Mouse (Mus musculus) ovary, adult 18-20 months (tissue): ENCODE measurements at regions not wholly inside any gene's neighbourhood (a gene's known extent, or its start where the extent isn't known, plus 50 kb on each side); places are given as distances from the start of the nearest gene placed in this dataset.

Experiments used
- DNase-seq: peaks from one replicate; pipeline ENCODE4 v3.0.0; 2022; ENCODE audit warnings: low spot score, mixed read lengths

DNA sequence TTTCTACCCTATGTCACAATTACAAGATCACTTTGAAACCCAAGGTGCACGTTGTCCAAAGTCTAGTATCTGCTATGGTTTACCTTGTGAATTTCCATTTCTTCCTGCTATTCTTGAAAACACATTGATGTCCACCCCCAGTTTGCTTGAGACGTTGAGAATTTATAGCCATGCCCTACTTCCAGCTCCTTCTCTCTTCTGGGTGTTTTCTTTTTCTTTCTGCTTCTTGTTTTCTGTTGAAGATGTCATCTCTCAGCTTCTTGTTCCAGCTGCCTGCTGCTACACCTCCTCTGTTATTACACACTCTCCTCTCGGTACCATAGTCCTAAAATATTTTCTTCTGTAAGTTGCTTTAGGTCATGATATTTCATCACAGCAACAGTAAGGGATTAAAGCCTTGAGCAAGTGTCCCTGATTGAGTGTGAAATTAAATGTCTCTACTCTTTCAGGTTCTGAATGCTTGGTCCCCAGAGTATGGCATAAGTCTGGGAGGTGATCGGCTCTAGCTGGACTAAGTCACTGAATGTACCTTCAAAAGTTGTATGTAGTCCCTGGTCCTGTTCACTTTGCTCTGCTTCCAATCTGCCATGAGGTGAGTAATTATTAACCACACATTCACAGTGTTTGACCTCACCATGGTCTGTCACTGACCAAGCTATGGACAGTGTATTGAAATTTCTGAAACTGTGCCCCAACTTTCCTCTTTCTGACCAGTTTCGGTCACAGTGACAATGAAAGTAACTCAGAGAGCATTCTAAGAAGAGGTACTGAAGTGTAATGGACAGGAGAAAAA lies 718.1 kb downstream of the Epm2a start:
- no peak for DNase-seq

DNA sequence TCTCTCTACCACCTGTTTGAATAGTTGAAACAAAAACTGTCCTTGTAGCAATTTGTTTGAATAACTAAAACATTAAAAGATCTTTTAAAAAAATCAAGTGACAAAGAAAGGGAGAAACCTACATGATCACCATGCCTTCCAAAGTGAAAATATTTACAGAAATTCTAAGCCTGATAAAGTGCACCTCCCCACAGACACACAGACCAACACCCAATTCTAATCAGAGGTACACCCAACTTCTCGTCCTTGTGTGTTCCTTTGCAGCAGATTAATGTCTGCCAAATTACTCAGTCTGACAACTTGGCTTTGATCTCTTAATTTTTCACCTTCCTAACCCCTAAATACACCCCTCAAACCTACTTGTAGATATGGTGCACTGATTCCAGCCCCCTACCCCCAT lies 719.1 kb downstream of the Epm2a start:
- DNase-seq: no peak

DNA sequence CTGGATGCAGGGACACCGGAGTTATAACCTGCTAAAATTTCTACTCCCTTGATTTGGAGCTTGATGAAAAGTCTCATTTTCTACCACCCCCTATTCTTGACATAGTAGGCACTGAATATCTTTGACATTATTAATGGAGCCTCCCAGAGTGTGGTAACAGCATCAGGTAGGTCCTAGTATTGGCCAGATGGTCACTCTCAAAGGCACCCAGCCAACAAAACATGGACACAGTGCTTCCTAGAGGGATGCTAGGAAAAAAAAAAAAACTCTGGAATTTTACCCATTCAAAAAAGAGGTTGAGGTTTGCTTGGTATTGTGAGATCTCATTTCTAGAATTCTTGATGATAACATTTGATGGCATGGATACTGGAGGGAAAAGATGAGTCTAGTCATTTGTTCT lies 740.8 kb downstream of the Epm2a start:
- DNase-seq: no peak

DNA sequence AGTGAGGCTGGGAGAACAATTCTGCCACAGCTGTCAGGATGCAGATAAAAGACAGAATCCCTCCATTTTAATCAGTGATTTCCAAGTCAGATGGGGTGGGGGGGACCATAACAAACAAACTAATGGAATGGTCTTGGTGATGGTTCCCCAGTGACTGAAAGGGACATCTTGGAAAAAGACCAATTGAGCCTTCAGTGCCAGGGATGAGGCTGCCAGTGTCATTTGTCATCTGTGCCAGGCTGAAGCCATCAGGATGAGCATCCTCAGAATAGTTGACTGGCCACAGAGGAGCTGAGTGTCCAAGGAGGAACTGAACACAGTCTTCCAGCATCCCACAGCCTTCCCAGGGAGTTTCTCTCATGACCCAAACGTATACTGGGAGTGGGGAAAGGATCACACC lies 749.3 kb downstream of the Epm2a start:
- DNase-seq: no peak

DNA sequence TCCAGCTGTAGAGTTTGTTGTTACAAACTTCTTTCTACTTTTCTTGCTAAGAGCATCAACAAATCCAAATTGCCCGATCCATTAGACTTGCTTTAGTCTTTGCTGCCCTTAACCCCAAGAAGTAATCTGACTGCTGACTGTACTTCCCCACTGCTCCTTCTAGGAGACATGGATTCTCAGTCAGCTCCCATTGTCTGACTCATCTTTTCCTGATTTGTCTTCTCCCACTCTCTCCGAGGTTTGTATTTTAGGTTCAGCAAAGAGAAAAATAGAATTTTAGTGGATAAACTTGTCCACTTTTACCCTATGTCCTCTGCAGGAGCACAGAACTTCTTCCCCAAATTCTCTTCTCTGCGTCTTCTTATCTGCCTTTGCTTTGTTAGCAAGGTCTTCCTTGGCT lies 753.5 kb downstream of the Epm2a start:
- no peak for DNase-seq

DNA sequence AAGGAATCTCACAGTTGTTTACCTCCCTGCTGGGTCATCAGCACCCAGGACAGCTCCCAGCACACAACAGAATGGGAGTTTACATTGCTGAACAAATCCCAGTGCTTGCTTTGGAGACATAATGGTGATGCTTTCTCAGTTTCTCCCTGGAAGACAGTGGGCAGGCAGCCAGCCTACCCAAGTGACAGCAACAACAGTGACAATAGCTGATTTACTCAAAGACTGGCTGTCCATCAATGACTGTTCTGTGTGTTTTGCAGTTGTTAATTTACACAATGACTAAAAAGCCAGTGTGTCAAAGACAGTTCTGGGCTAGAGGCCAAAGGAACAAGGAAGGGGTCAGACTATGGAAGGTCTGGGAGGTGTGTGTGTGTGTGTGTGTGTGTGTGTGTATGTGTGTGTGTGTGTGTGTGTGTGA lies 762.2 kb downstream of the Utrn start:
- DNase-seq: no peak

DNA sequence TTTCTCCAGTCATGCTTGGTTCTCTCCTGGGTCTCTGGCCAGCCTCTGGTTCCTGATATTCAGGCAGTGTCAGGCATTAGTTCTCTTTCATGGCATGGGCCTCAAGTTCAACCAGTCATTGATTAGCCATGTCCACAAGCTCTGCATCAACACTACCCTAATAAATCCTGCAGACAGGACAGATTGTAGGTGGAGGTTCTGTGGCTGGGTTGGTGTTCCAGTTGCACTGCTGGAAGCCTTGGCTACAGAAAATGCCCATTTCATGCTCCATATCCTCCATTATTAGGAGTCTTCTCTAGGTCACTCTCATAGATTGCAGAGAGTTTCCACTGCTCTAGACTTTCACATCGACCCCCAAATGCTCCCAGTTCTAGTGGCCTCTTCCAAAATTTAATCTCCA lies 757.4 kb downstream of the Utrn start:
- DNase-seq: no peak

DNA sequence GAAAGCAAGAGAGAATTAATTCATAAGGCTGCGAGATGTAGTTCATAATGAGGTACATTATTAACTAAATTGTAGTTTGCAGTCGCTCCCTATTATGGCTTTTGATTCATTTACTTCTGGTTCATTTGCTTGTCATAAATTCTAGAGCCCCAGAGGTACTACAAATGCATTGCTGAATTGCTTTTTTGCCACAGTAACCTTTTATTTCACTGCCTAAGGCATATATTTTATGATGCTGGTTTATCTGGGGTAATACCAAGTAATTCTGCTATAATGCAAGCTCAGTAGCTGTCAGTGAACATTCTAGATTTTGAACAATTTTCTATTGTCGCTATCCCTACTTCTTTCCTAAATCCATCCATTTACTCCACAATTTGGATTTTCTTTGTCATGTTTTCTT lies 753.4 kb downstream of the Utrn start:
- DNase-seq: no peak

DNA sequence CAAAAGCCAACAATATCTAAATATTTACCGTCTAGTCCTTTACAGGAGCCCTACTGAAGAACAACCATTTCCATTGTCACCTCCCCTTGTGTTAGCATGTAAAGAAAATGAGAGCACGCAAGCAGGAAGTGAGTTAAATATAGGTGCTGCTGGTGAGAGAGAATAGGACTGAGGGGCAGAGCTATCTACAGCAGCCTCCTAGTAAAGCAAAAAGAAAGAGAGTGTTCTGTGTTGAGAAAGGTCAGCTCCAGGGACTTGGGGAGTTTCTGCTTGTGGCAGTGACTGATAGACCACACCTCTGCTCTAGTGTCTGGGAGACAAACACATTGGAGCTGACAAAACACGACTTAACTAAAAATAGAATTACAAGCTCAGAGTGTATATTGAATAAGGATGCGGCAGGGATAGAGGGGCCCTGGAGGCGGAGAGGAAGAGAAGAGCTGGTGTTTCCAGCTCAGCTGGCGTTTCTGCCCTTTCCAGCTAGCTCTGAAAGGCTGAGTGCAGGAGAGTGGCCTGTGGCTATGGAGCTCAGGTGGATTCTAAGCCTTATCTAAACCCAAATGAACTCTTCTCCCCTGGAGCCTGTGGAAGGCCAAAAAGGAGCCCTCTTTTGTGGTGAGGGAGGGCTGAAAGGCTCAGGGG lies 752.4 kb downstream of the Utrn start:
- no peak for DNase-seq

DNA sequence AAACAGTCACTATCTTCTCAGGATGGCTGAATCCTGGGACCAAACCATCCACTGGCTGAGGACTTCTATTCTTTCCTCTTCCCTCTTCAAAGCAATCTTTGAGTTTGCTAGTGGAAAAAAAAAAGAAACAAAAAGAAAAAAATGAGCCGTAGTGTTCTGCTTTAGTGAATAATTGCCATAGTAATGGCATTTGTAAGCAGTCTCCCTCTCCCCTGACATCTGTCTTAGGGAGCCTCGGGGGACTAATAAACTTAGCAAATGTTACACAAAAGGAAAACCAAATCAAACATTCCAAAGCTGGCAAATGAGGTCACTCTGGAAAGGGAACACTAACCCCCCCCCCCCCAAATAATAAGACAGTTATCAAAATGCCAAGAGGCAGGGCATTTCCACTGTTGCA lies 744.9 kb downstream of the Utrn start:
- no peak for DNase-seq

DNA sequence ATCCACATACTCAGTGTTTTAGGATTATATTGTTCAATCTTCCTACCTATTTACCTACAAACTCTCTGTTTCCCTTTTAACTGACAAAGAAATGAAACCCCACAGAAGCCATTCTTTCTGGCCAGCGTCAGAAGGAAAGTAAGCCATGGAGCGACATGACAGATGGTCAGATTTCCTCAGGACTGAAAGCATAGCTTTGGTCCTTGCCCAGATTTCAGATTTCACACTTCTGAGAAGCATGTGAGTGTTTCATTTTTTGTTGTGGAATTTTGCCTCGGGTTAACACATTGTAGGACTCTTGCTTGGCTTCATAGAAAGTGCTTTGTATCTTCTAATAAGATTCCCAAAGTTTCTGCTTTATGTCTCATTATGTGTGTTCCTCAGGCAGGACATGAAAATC lies 739.7 kb downstream of the Utrn start:
- DNase-seq: no peak

DNA sequence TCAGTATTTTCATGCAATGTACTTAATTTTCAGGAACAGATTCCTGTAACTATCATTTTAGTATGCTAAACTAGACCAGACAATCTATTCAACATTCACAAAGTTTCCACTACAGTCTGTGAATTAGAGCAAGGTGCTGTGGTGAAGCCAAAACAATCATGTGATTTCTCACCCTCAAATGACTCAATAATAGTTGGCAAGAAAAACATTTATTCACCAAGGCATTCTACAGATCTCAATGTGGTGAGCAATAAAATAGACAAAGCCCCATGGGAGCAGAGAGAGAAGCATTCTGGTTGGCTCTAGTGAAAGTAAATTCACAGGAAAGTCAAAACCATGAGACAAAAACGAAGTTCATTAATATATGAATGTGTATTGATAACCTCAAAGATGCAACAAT lies 724.5 kb downstream of the Utrn start:
- no peak for DNase-seq

DNA sequence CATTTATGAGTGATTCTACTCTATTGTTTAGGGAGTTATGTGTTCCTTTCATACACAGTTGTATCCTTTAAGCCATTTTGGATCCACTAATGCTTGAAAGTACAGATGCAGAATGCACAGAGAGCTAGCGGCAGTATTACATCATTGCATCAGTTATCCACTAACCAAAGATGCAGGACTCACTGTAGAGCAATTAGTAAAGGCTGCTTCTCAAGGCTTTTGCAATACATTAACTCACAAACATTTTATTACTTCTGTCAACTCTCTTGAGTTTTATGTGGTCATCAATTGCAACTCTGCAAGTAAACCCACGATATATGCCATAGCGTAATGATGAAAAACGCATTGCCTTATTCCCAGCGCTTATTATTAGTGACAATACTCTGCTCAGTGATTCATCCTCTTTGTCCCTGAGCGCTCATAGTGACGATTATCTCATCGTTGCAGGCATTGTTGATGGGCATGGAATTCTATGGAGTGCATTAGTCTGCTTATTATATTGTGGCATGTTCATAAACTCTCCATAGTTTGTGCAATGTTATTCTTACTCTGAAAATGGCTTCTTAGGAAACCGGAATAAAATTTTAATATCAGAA lies 722.1 kb downstream of the Utrn start:
- no peak for DNase-seq

DNA sequence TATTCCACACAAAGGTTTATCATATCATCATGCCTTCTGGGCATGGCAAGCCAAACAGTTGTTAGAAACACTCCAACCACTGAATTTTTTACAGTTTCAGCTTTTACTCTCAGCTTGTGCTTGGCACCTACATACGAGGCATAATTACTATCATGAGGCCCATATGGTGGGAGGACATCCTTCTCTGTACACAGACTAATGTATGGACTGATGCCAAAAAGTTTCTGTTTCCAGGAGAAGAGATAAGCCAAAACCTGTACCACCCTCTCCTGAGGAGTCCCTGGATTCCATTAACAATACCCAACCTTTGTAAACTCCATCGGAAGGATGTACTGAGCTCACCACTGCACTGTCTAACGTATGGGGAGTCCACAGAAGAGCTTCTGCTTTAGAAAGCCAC lies 698.9 kb downstream of the Utrn start:
- no peak for DNase-seq

DNA sequence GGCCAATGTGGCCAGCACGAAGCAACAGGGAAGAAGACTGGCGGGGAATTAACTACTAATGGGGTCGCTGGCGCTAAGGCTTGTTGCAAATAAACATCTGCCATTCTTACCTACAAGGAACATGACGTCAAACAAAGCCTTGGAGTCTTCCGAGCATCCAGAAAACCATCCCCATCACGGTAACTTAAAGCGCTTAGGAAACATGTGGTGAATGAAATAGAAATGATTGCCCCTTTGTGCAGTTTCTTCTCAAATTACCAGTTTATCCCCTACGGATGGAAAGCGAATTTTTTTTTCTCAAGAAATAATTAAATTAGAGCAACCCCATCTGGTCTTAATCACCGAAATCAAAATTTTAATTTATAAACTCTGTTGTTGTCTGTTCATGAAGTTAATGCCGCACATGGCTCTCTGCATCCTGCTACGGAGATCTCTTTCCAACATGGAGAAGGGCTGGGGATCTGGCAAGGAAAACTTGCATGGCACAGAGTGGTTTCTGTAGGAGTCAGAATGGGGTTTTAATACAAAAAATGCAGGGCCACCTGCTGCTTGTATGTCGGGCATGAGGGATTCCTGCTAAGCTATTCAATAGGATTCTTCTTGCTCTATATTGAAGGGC lies 694.9 kb downstream of the Utrn start:
- DNase-seq: no peak

DNA sequence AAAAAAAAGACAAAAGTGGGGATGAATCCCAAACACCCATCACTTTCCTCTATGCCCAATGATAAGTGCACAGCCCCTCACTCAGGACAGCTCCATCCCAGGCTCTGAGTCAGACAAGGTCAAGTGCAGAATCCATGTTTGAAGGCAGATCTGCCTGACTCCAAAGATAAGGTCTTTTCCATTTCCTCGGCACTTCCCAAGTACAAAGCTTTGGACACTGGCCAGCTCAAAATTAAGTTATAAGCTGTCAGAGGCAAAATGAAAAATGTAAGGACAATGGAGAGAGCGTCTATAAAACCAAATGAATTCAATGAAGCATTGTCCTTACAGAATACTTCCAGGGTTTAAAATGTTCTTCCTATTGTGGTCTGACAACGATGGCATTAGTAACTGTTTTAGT lies 694.0 kb downstream of the Utrn start:
- DNase-seq: no peak

DNA sequence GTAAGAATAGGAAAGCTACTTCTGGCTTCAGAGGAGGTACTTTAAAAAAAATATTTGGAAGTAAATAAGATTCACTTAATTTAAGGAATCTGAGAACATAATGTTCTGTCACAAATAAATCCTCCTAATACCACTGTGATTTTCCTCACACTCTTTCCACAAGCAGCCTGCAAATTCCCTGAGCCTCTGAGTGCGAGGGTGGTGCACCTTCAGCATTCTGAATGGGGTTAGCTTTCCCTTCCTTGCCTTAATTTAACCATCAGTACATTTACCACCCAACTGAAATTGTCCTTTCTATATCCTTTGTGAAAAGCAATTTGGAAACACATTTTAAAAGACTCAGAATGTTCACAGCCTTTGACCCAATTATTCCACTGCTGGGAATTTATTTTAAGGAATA lies 691.7 kb downstream of the Utrn start:
- DNase-seq: no peak

DNA sequence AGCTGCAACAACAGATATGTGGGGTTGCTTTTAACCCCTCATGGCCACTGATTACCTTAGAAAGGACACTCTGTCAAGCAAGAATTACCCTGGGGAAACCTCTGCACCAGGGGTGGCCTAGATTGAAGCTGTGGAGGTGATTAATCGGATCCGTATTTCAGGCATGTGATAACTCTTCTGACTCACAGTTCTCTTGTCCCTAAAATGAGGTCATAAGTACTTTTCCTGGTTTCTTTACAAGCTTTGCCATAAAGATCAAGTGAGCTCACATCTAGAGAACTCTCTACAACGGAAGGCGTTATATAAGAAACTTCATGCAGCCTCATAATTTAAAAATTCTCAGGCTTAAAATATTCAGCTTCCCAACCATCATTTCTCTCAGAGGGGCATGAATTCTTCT lies 688.2 kb downstream of the Utrn start:
- DNase-seq: no peak

DNA sequence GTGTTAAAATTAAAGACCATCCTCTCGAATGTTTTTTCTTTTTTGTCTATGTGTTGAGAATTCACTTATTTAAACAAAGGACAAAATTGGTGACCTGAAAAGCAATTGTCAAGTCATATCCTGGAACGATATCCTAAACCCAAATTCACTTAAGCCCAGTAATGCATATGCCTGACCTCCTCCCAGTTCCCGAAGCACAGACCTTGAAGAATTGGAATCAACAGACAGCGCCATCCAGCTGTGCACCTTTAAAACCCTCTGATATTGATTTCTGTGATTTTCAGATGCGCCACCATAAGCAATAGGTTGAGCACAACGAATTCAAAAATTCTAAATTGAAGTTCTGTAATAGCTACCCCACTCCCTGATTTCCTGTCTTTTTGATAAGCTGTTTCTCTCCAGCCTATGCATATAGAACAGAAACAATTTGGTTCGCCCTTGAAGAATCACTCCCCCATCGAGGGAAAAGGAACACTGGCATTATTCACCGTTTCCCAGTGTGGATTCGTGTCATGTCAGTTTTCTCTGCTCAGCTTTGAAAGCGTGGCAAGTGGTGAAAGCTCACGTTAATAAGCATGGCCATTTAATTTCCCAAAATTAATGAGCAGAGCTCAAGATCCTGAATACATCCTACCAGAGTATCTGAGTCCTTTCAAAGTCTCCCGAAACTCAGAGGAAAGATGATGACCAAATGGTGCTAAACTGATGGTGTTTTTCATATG lies 682.1 kb downstream of the Utrn start:
- no peak for DNase-seq

DNA sequence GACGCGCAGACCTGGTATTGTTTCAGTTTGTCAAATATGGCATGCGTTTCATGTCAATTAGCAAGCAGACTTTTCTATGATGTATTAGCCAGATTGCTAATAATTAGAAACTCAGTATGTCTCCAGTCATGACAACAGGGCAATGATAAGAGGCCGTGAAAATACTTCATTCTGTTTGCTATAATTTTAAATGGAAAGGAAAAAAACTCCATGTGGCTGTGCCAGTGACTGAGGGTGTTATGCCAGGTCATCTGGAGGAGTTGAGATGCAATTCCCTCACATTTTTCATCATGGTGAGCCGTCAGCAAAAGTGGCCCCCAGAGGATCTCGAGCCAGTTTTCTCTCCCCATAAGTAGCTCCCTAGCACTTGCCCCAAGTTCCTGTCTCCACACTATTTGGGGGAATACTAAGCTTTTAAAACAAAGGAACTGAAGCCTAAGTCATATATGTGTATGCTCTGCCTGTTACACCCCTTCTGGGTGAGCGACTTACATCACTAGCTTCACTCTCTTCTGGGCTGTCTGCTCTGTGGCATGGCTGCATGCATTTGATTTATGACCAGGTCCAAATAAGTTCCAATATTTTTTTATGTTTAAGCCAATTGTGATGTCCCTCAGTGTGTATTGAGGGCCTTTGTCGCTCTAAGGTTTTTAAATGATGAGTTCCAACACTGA lies 681.4 kb downstream of the Utrn start:
- DNase-seq: no peak

DNA sequence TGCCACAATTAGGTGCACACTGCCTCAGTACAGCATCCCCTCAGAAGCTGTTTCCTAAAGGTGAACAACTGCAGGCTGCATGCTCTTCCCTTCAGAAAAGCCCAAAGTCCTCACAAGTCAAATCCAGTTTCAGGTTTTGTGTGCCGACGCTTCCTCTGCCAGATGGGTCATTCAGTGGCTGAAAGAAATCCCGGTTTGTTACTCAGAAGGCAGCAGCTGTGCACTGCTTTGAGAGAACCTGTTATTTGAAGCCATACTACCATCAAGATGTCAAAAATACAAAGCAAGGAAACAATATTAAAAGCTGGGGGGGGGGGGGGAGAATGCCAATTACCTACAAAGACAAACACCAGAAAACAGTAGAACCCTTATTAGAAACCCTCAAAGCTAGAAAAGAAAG lies 678.7 kb downstream of the Utrn start:
- DNase-seq: no peak

DNA sequence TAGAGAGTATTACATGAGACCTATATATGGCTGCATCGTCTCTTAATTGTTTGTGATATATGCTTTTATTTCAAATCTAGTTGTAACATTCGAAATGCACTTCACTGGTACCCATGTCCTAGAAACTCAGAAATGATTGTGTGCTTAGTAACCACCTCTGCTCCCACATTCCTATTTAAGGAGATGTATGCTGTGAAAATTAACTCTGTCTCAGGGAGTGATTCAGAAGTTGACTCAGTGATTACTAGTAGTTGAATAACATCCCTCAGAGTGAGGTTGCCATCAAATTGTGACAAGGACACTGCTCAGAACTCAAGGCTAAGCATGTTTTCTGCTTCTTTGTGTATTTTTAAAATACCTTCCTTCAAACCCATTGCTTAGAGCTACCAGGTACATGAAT lies 661.9 kb downstream of the Utrn start:
- DNase-seq: no peak
